7 mouse cellular contexts compared by ENCODE assay signal in the genomic region with DNA sequence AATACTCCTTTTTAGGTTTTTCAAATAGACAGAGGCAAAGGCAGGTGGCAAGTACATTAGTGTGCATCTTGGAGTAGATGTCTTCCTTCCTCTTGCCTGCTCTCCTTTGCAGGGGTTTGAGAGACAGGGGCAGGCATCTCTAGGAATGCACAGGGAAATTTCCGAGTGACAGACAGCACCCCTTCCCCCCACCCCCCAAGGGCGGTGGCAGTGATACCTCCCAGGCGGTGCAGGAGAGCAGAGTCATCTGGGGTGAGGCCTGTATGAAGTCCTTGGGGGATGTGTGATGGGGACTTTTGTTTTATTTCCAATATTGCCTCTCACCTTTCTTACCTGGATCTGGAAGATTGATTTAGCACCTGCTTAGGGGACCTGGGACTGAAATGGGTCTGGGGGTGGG. TPM values are rescaled to one million over a fixed set of nuclear protein-coding genes. Genes with fewer than 3 reads are reported as not detected.
DNase-seq lines count a peak whose midpoint lies in the region; ATAC-seq and TF ChIP-seq lines count a peak whose summit lies in the region.

No protein-coding gene starts in this region.

- peak overlapping the region; percentile 98 for H3K4me2 ChIP-seq in lung, embryonic 15.5 days
- H3K4me2 ChIP-seq in intestine, embryonic 14.5 days (ENCODE audit: low read length), result peak overlapping the region; percentile 94
- peak overlapping the region; percentile 83 for H3K4me2 ChIP-seq in neural tube, embryonic 14.5 days (ENCODE audit: low read depth, low read length)

- no peak overlapping the region for H3K27ac ChIP-seq in lung, embryonic 15.5 days
- H3K27ac ChIP-seq in embryonic fibroblast, embryonic 13.5 days (ENCODE audit: insufficient read depth, low read length), result no peak overlapping the region
- no peak overlapping the region for H3K27ac ChIP-seq in intestine, embryonic 14.5 days (ENCODE audit: low read depth)
- H3K27ac ChIP-seq in neural tube, embryonic 14.5 days (ENCODE audit: low read depth, low read length), result peak overlapping the region; percentile 93

- no peaks in the 10 kb centered on the region for H3K9me3 ChIP-seq in lung, embryonic 15.5 days
- no peaks in the 10 kb centered on the region for H3K9me3 ChIP-seq in intestine, embryonic 14.5 days (ENCODE audit: control insufficient read depth, low read length)
- no peaks in the 10 kb centered on the region for H3K9me3 ChIP-seq in neural tube, embryonic 14.5 days (ENCODE audit: control insufficient read depth, low read length)

- WGBS in lung, embryonic 15.5 days, result 0% methylated on average over 3 of the region's 3 CpGs
- WGBS in intestine, embryonic 14.5 days, result 5% methylated on average over 3 of the region's 3 CpGs
- WGBS in neural tube, embryonic 14.5 days, result 4% methylated on average over 3 of the region's 3 CpGs

- peak overlapping the region; percentile 63 for H3K4me3 ChIP-seq in lung, embryonic 15.5 days
- H3K4me3 ChIP-seq in embryonic fibroblast, embryonic 13.5 days (ENCODE audit: insufficient read depth, low read length), result peak overlapping the region; percentile 77
- H3K4me3 ChIP-seq in intestine, embryonic 14.5 days (ENCODE audit: low read depth, low read length), result peak overlapping the region; percentile 61
- H3K4me3 ChIP-seq in neural tube, embryonic 14.5 days (ENCODE audit: low read depth, low read length), result peak overlapping the region; percentile 74

- H3K4me1 ChIP-seq in lung, embryonic 15.5 days, result peaks cover 7% of the 10 kb centered on the region; the same call in 1 of the 2 replicates
- H3K4me1 ChIP-seq in embryonic fibroblast, embryonic 13.5 days (ENCODE audit: control insufficient read depth, insufficient read depth, low read length), result peaks cover 4% of the 10 kb centered on the region; the same call in 1 of the 2 replicates
- peaks cover 6% of the 10 kb centered on the region; the same call in 1 of the 2 replicates for H3K4me1 ChIP-seq in intestine, embryonic 14.5 days (replicated peaks; ENCODE audit: control insufficient read depth, insufficient read depth, low read length)
- H3K4me1 ChIP-seq in neural tube, embryonic 14.5 days (ENCODE audit: control insufficient read depth, insufficient read depth, low read length), result peaks cover 18% of the 10 kb centered on the region

- DNase-seq in lung, adult 18-20 months, result no peak
- DNase-seq in intestine, embryonic 14.5 days (ENCODE audit: low spot score), result no peak
- DNase-seq in retina, embryonic 14.5 days (ENCODE audit: low spot score), result no peak

- peaks cover 21% of the 10 kb centered on the region for H3K27me3 ChIP-seq in lung, embryonic 15.5 days
- peaks cover 18% of the 10 kb centered on the region for H3K27me3 ChIP-seq in intestine, embryonic 14.5 days (replicated peaks; ENCODE audit: control insufficient read depth, insufficient read depth, low read length)
- H3K27me3 ChIP-seq in neural tube, embryonic 14.5 days (ENCODE audit: control insufficient read depth, insufficient read depth, low read length), result no peaks in the 10 kb centered on the region

- peak overlapping the region; percentile 57 for H3K9ac ChIP-seq in lung, embryonic 15.5 days
- H3K9ac ChIP-seq in intestine, embryonic 14.5 days (ENCODE audit: low read length), result peak overlapping the region; percentile 56
- peak overlapping the region; percentile 96 for H3K9ac ChIP-seq in neural tube, embryonic 14.5 days (replicated peaks; ENCODE audit: low read depth, low read length)

- no peak for TF ChIP-seq CTCF in embryonic fibroblast, embryonic 13.5 days (IDR thresholded peaks at IDR 0.05; ENCODE audit: borderline replicate concordance, insufficient read depth, low read length)

- ATAC-seq in lung, embryonic 15.5 days (ENCODE audit: borderline replicate concordance, extremely low read depth, low FRiP score, low TSS enrichment), result no peak
- ATAC-seq in intestine, embryonic 14.5 days (replicated peaks; ENCODE audit: low FRiP score, low TSS enrichment, low read depth), result no peak
- peak; percentile 19; the same call in 1 of the 2 replicates for ATAC-seq in neural tube, embryonic 14.5 days (ENCODE audit: low read depth)
- no peak for ATAC-seq in erythroid progenitor cell, adult 5-6 weeks (replicated peaks; ENCODE audit: low FRiP score, poor library complexity, severe bottlenecking)

- no peaks in the 10 kb centered on the region for H3K36me3 ChIP-seq in lung, embryonic 15.5 days
- no peaks in the 10 kb centered on the region for H3K36me3 ChIP-seq in intestine, embryonic 14.5 days (ENCODE audit: control insufficient read depth, insufficient read depth, low read length)
- H3K36me3 ChIP-seq in neural tube, embryonic 14.5 days (ENCODE audit: control insufficient read depth, insufficient read depth, low read length), result no peaks in the 10 kb centered on the region

- no peak for TF ChIP-seq POLR2A in embryonic fibroblast, embryonic 13.5 days (IDR thresholded peaks at IDR 0.05; ENCODE audit: low read depth, low read length)

RNA-seq across cellular contexts. Expression of a gene that starts 1.2 kb away (rescaled TPM):
- polyA plus RNA-seq in lung, embryonic 15.5 days (2015; fragmentation: Nextera tagmentation; extraction: Ambion mirVana), result 17.4 and 18.1 TPM in 2 replicates
- 2.2 and 4.5 TPM in 2 replicates for polyA plus RNA-seq in embryonic fibroblast, embryonic 13.5 days (2011; ENCODE audit: insufficient read length, low read depth, missing spikeins)
- 20.8 and 23.9 TPM in 2 replicates for polyA plus RNA-seq in intestine, embryonic 14.5 days (2014; fragmentation: Nextera tagmentation; extraction: Ambion mirVana)
- 332 and 358 TPM in 2 replicates for polyA plus RNA-seq in neural tube, embryonic 14.5 days (2014; fragmentation: Nextera tagmentation; extraction: Ambion mirVana)
- not detected in 2 replicates for total RNA-seq in erythroid progenitor cell, adult 5-6 weeks (2015; ENCODE audit: low replicate concordance)
- total RNA-seq in erythroid progenitor cell, adult 5-6 weeks (2017; ENCODE audit: low replicate concordance), result not detected in 2 replicates

Comparison
In these comparisons a context has a peak if more than half of its experiments do, and no peak if none do; other contexts are left out.
1. RNA of a gene that starts 1.2 kb away (polyA plus RNA-seq): 332 to 358 TPM in neural tube, embryonic 14.5 days; 20.8 to 23.9 TPM in intestine, embryonic 14.5 days, 17.4 to 18.1 TPM in lung, embryonic 15.5 days and 2.2 to 4.5 TPM in embryonic fibroblast, embryonic 13.5 days; every median in the first group is over 10 times any median in the second.
2. Peak in every context shown above with its lines, with median percentiles within 50 percentile points of each other: H3K4me2 ChIP-seq, H3K4me3 ChIP-seq and H3K9ac ChIP-seq.